Mouse (Mus musculus) liver, adult 2 months (tissue): ENCODE measurements around the gene Clcn6.

ENCODE experiments used
- CTCF ChIP-seq: fragments of 200-500 bp; IDR thresholded peaks from 2 replicates; pipeline ENCODE4 v1.5.1; 2011; ENCODE audit warnings: low read depth, low read length, control low read depth
- POLR2A ChIP-seq: fragments of 200-500 bp; IDR thresholded peaks from 2 replicates; pipeline ENCODE4 v1.6.1; 2011; ENCODE audit warnings: low read length, control low read depth; ENCODE audit not compliant: insufficient read depth; ENCODE audit errors: extremely low read depth

- TF ChIP-seq CTCF: no peak
- TF ChIP-seq POLR2A: no peak
These were observed 31.1 kb upstream of the Clcn6 start for GRCm38 (mm10) chr4:148069602-148070218.
